Comparison of ENCODE assay signal across 9 mouse cellular contexts in the genomic region with DNA sequence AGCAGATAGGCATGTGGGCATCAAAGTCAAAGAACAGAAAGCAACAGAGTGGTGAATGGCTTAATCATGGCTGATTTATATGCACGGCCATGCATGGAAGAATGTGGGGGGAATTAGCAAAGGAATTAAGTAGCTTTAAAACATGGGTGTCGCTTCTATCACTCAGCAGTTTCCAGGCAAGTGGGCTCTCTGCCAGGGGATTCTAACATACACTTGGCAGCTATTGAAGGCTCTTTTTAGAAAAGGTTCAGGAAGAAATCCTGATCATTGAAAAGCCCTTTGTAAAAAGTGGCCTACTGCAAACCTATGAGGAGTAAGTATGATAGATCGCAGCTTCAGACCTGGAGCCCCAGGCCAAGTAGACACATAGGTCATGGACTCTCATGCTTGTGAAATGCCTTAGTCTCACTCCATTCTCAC.
DNase-seq lines count a peak whose midpoint lies in the region; ATAC-seq and TF ChIP-seq lines count a peak whose summit lies in the region.
"Had no signal": no experiment of that assay in that cellular context is flagged by ENCODE, and none has a peak within 500 bp of the region (broad histone marks: within the 10 kb centered on the region; RNA-seq: fewer than 3 reads in every experiment).

No protein-coding gene starts in this region.

- no peak for TF ChIP-seq CTCF in stomach, postnatal 0 days (IDR thresholded peaks at IDR 0.05; ENCODE audit: low read depth)

- DNase-seq in hindbrain, embryonic 11.5 days (ENCODE audit: low spot score), result no peak
- DNase-seq in right cerebral cortex, adult 2 months (ENCODE audit: low spot score in 2 of 2), result peak; percentile 19 to 21
- no peak for DNase-seq in right cerebral cortex, adult 18-20 months
- peak; percentile 62 for DNase-seq in heart, postnatal 4 days
- DNase-seq in stomach, postnatal 0 days (ENCODE audit: low spot score), result no peak
- DNase-seq in cerebellum, postnatal 36 days, result no peak

- H3K4me3 ChIP-seq in hindbrain, embryonic 13.5 days, result no peak overlapping the region
- H3K4me3 ChIP-seq in hindbrain, embryonic 11.5 days (ENCODE audit: low read depth, low read length), result no peak overlapping the region
- no peak overlapping the region for H3K4me3 ChIP-seq in stomach, postnatal 0 days (ENCODE audit: low read depth, low read length)
- H3K4me3 ChIP-seq: left cerebral cortex, adult 2 months had no signal

- 56% methylated on average over 3 of the region's 3 CpGs for WGBS in hindbrain, embryonic 13.5 days
- WGBS in hindbrain, embryonic 11.5 days, result 84% methylated on average over 3 of the region's 3 CpGs
- 44% methylated on average over 3 of the region's 3 CpGs for WGBS in stomach, postnatal 0 days

- H3K9ac ChIP-seq in hindbrain, embryonic 13.5 days, result no peak overlapping the region
- H3K9ac ChIP-seq in hindbrain, embryonic 11.5 days (ENCODE audit: low read depth, low read length), result no peak overlapping the region
- H3K9ac ChIP-seq in stomach, postnatal 0 days (ENCODE audit: low read length), result no peak overlapping the region

- no peaks in the 10 kb centered on the region for H3K36me3 ChIP-seq in hindbrain, embryonic 13.5 days
- no peaks in the 10 kb centered on the region for H3K36me3 ChIP-seq in hindbrain, embryonic 11.5 days (ENCODE audit: control insufficient read depth, insufficient read depth, low read length)
- no peaks in the 10 kb centered on the region for H3K36me3 ChIP-seq in stomach, postnatal 0 days (ENCODE audit: control insufficient read depth, insufficient read depth, low read length)

- H3K4me1 ChIP-seq in hindbrain, embryonic 13.5 days (replicated peaks), result peaks cover 10% of the 10 kb centered on the region; the same call in 1 of the 2 replicates
- H3K4me1 ChIP-seq in hindbrain, embryonic 11.5 days (replicated peaks; ENCODE audit: control insufficient read depth, insufficient read depth, low read length), result no peaks in the 10 kb centered on the region
- no peaks in the 10 kb centered on the region for H3K4me1 ChIP-seq in stomach, postnatal 0 days (replicated peaks; ENCODE audit: control insufficient read depth, insufficient read depth)

- H3K27me3 ChIP-seq in hindbrain, embryonic 13.5 days, result no peaks in the 10 kb centered on the region
- no peaks in the 10 kb centered on the region for H3K27me3 ChIP-seq in hindbrain, embryonic 11.5 days (ENCODE audit: control insufficient read depth, insufficient read depth, low read length)
- no peaks in the 10 kb centered on the region for H3K27me3 ChIP-seq in stomach, postnatal 0 days (ENCODE audit: control insufficient read depth, insufficient read depth, low read length)

- H3K27ac ChIP-seq in hindbrain, embryonic 13.5 days, result no peak overlapping the region
- no peak overlapping the region for H3K27ac ChIP-seq in hindbrain, embryonic 11.5 days (ENCODE audit: low read depth, low read length)
- 0 out of 2 replicates have a peak overlapping the region, but pooled peaks have one; percentile 45 for H3K27ac ChIP-seq in stomach, postnatal 0 days (replicated peaks)
- H3K27ac ChIP-seq: left cerebral cortex, adult 2 months had no signal

- H3K4me2 ChIP-seq in hindbrain, embryonic 13.5 days, result no peak overlapping the region
- H3K4me2 ChIP-seq in hindbrain, embryonic 11.5 days (replicated peaks; ENCODE audit: low read depth, low read length), result no peak overlapping the region
- no peak overlapping the region for H3K4me2 ChIP-seq in stomach, postnatal 0 days (replicated peaks; ENCODE audit: low read depth)

- TF ChIP-seq EP300 in stomach, postnatal 0 days (optimal IDR thresholded peaks at IDR 0.05), result no peak

- ATAC-seq in hindbrain, embryonic 13.5 days (ENCODE audit: low FRiP score), result peak; percentile 63; the same call in 1 of the 2 replicates
- no peak for ATAC-seq in hindbrain, embryonic 11.5 days (ENCODE audit: low FRiP score)
- ATAC-seq in stomach, postnatal 0 days (ENCODE audit: low FRiP score, low TSS enrichment), result no peak
- ATAC-seq: inflammation-experienced regulatory T-cells, adult 6 months had no signal

- H3K9me3 ChIP-seq in hindbrain, embryonic 13.5 days, result no peaks in the 10 kb centered on the region
- no peaks in the 10 kb centered on the region for H3K9me3 ChIP-seq in hindbrain, embryonic 11.5 days (ENCODE audit: control insufficient read depth, low read length)
- H3K9me3 ChIP-seq in stomach, postnatal 0 days (ENCODE audit: control insufficient read depth, low read length), result no peaks in the 10 kb centered on the region

Comparison
In these comparisons a context has a peak if more than half of its experiments do, and no peak if none do; other contexts are left out.
1. DNase-seq: peak in right cerebral cortex, adult 2 months (2 of 2) and heart, postnatal 4 days (single experiment); none in hindbrain, embryonic 11.5 days (single experiment), right cerebral cortex, adult 18-20 months (single experiment), stomach, postnatal 0 days (single experiment) and cerebellum, postnatal 36 days (0 of 2).